Comparison of ENCODE assay signal across 22 mouse cellular contexts in genomic region chr13:38133016-38133528, GRCm38 (mm10).
"Had no signal": no experiment of that assay in that cellular context is flagged by ENCODE, and none has a peak within 500 bp of the region (broad histone marks: within the 10 kb centered on the region; RNA-seq: fewer than 3 reads in every experiment).

No protein-coding gene starts in this region.

- H3K36me3 ChIP-seq: heart, embryonic 10.5 days; heart, embryonic 12.5 days; hindbrain, embryonic 10.5 days; hindbrain, embryonic 13.5 days; intestine, embryonic 15.5 days; limb, embryonic 13.5 days; limb, embryonic 15.5 days; liver, embryonic 12.5 days had no signal

- H3K4me3 ChIP-seq: gastrocnemius, adult 2 months; heart, embryonic 10.5 days; heart, embryonic 12.5 days; hindbrain, embryonic 10.5 days; hindbrain, embryonic 13.5 days; intestine, embryonic 15.5 days; limb, embryonic 13.5 days; limb, embryonic 15.5 days; liver, embryonic 12.5 days had no signal

- H3K9me3 ChIP-seq: heart, embryonic 10.5 days; heart, embryonic 12.5 days; hindbrain, embryonic 10.5 days; hindbrain, embryonic 13.5 days; intestine, embryonic 15.5 days; limb, embryonic 13.5 days; limb, embryonic 15.5 days; liver, embryonic 12.5 days had no signal

- DNase-seq: gastrocnemius, adult 2 months; gastrocnemius, postnatal 10 days; gastrocnemius, postnatal 25 days; heart, postnatal 10 days; heart, postnatal 4 days; kidney, adult 18-20 months; kidney, adult 8-10 months; kidney, postnatal 10 days; kidney, postnatal 25 days; kidney, postnatal 4 days; layer of hippocampus, adult 9-11 months; layer of hippocampus, postnatal 36 days; left cerebral cortex, postnatal 4 days had no signal

- H3K27me3 ChIP-seq: heart, embryonic 12.5 days; hindbrain, embryonic 13.5 days; intestine, embryonic 15.5 days; limb, embryonic 13.5 days; limb, embryonic 15.5 days; liver, embryonic 12.5 days had no signal

- H3K27ac ChIP-seq: gastrocnemius, adult 2 months; heart, embryonic 10.5 days; hindbrain, embryonic 10.5 days; hindbrain, embryonic 13.5 days; intestine, embryonic 15.5 days; limb, embryonic 13.5 days; limb, embryonic 15.5 days; liver, embryonic 12.5 days; liver, embryonic 14.5 days had no signal

- H3K9ac ChIP-seq: heart, embryonic 12.5 days; hindbrain, embryonic 13.5 days; intestine, embryonic 15.5 days; limb, embryonic 13.5 days; limb, embryonic 15.5 days; liver, embryonic 12.5 days; liver, embryonic 14.5 days had no signal

- H3K4me1 ChIP-seq: hindbrain, embryonic 10.5 days; intestine, embryonic 15.5 days; limb, embryonic 13.5 days; limb, embryonic 15.5 days; liver, embryonic 12.5 days had no signal
